Mouse (Mus musculus) E14TG2a.4 (cell line): ENCODE results near the gene Sarnp.

Source experiments
- CTCF ChIP-seq: conservative IDR thresholded peaks from 2 replicates; pipeline ENCODE4 v1.5.1; 2014; ENCODE audit warnings: low read length
- NANOG ChIP-seq: IDR thresholded peaks from 2 replicates; pipeline ENCODE4 v1.6.1; 2014; ENCODE audit warnings: borderline replicate concordance, low read length, mixed read lengths
- POU5F1 ChIP-seq: IDR thresholded peaks from 2 replicates; pipeline ENCODE4 v1.6.1; 2014; ENCODE audit warnings: low read length, borderline replicate concordance

DNA sequence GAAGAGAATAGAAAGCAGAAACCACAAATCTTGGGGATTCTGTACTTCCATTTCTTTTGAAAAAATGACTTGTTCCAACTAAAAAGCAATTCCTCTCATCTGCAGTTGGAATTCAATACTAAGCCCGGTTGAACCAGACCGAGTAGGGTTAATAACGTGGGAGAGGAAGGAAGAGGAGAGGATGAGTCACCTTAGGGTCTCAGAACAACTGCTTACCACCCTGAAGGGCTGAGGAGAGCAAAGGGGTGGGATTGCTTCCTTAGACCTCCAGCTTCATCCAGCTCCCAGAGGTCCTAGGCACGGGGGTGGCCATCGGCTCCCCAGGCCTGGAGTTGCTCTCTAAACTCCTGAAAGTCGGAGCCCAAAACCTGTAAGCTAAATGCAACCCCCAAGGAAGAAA lies 13.8 kb upstream of the Sarnp start:
- TF ChIP-seq CTCF (no peak), POU5F1 (no peak), NANOG (no peak)
